Mouse (Mus musculus) urinary bladder, postnatal 14 days (tissue): ENCODE results near the gene Gm45753.

Experiments used
- DNase-seq: peaks from one replicate; pipeline ENCODE4 v3.0.0; 2021; ENCODE audit warnings: low spot score

The Gm45753 gene

GRCm38 (mm10) chr8:45274317-45274716 is 33.9 kb downstream of the Gm45753 start:
- no peak for DNase-seq

- DNase-seq: no peak
Measured at GRCm38 (mm10) chr8:45269056-45269455, 39.2 kb downstream of the Gm45753 start.

- no peak for DNase-seq
Measured at GRCm38 (mm10) chr8:45268485-45268884, 39.8 kb downstream of the Gm45753 start.

GRCm38 (mm10) chr8:45267611-45268391 is 40.5 kb downstream of the Gm45753 start:
- DNase-seq: no peak

GRCm38 (mm10) chr8:45266993-45267392 is 41.3 kb downstream of the Gm45753 start:
- DNase-seq: no peak

- no peak for DNase-seq
Measured at GRCm38 (mm10) chr8:45264918-45265317, 43.3 kb downstream of the Gm45753 start.

- DNase-seq: no peak
Measured at GRCm38 (mm10) chr8:45262851-45263250, 45.4 kb downstream of the Gm45753 start.

- no peak for DNase-seq
Measured at GRCm38 (mm10) chr8:45261920-45262319, 46.3 kb downstream of the Gm45753 start, which contains the start of gene F11. TSS of gene F11 (minus strand) at chr8:45262031.

GRCm38 (mm10) chr8:45258421-45258820 is 49.8 kb downstream of the Gm45753 start:
- DNase-seq: no peak

- no peak for DNase-seq
Measured at GRCm38 (mm10) chr8:45255040-45255439, 53.2 kb downstream of the Gm45753 start.

GRCm38 (mm10) chr8:45254194-45254842 is 53.9 kb downstream of the Gm45753 start:
- no peak for DNase-seq

GRCm38 (mm10) chr8:45253586-45253985 is 54.7 kb downstream of the Gm45753 start:
- DNase-seq: no peak

GRCm38 (mm10) chr8:45253111-45253510 is 55.2 kb downstream of the Gm45753 start:
- DNase-seq: no peak

- DNase-seq: no peak
Measured at GRCm38 (mm10) chr8:45246307-45246706, 62.0 kb downstream of the Gm45753 start.

GRCm38 (mm10) chr8:45239363-45239762 is 68.9 kb downstream of the Gm45753 start:
- no peak for DNase-seq

GRCm38 (mm10) chr8:45238282-45238681 is 70.0 kb downstream of the Gm45753 start:
- DNase-seq: peak; percentile 7

GRCm38 (mm10) chr8:45236164-45236912 is 71.9 kb downstream of the Gm45753 start:
- peak; percentile 55 for DNase-seq

GRCm38 (mm10) chr8:45235228-45235627 is 73.0 kb downstream of the Gm45753 start:
- DNase-seq: no peak

- DNase-seq: no peak
Measured at GRCm38 (mm10) chr8:45233256-45233655, 75.0 kb downstream of the Gm45753 start.
